Mouse (Mus musculus): ENCODE results near the gene Folr2. TPM values are rescaled to one million over a fixed set of nuclear protein-coding genes. Genes with fewer than 3 reads are reported as not detected.
A peak's percentile ranks its signal among the peaks of the same experiment; 100 is the strongest.

The Folr2 gene
- polyA plus RNA-seq, 1 experiment from 2014 or later: 2.5 TPM

DNA sequence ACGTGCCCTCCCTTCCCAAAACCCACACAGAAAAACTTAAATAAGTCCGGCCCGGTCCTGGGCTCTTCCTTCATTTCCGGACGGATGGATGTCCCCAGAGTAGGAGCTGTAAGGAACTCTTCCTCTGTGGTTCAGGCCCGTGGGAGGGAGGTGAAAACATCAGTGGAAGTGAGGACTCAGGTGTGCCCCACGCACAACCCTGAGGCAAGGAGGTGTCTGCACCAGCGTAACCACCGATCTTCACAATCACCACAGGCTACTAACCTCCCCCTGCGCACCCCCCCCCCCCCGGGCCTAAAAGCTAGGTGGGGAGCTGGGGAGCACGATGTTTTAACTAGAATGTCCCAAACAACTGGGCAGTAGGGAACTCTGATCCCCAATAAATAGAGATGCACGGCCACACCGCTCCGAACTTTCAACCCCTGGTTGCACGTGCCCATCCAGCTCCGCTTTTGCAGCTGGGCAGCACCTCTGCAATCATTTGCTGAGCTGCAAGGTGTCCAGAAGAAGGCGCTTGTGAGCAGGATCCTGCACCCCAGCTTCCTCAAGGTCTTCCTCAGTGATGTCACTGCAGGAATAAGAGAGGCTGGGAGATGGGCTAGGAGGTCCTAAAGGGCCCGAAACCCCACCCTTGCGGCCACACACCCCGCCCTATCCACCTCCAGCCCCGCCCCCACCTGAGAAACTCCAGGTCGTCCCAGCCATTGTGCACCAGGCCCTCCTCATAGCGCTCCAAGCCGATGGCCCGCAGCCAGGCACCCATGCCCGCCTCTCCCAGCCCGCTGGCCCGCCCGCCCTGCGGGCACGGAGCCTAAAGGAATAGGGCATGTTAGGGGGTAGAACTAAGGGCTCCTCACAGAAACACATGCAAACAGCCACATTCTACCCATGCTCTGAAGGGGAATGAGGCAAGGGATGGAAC lies 33.9 kb downstream of the Folr2 start:
- Histone ChIP-seq H3K9ac (replicated peaks; ENCODE audit: low read length) (no peak overlapping the region), H3K27ac (replicated peaks; ENCODE audit: low read depth, low read length) (no peak overlapping the region), H3K9me3 (ENCODE audit: control insufficient read depth, low read length) (no peaks in the 10 kb centered on the region), H3K27me3 (ENCODE audit: control insufficient read depth, insufficient read depth, low read length) (peaks cover 56% of the 10 kb centered on the region), H3K4me3 (replicated peaks; ENCODE audit: low read depth, low read length) (no peak overlapping the region), H3K4me2 (ENCODE audit: low read length) (no peak overlapping the region), H3K36me3 (ENCODE audit: control insufficient read depth, insufficient read depth, low read length) (peaks cover 11% of the 10 kb centered on the region; the same call in 1 of the 2 replicates), H3K4me1 (ENCODE audit: control insufficient read depth, insufficient read depth, low read length) (peaks cover 17% of the 10 kb centered on the region; the same call in 1 of the 2 replicates)
- no peak for ATAC-seq (ENCODE audit: low FRiP score, low TSS enrichment)
- DNase-seq: peak; percentile 52
- 30% methylated on average over 32 of the region's 32 CpGs for WGBS

DNA sequence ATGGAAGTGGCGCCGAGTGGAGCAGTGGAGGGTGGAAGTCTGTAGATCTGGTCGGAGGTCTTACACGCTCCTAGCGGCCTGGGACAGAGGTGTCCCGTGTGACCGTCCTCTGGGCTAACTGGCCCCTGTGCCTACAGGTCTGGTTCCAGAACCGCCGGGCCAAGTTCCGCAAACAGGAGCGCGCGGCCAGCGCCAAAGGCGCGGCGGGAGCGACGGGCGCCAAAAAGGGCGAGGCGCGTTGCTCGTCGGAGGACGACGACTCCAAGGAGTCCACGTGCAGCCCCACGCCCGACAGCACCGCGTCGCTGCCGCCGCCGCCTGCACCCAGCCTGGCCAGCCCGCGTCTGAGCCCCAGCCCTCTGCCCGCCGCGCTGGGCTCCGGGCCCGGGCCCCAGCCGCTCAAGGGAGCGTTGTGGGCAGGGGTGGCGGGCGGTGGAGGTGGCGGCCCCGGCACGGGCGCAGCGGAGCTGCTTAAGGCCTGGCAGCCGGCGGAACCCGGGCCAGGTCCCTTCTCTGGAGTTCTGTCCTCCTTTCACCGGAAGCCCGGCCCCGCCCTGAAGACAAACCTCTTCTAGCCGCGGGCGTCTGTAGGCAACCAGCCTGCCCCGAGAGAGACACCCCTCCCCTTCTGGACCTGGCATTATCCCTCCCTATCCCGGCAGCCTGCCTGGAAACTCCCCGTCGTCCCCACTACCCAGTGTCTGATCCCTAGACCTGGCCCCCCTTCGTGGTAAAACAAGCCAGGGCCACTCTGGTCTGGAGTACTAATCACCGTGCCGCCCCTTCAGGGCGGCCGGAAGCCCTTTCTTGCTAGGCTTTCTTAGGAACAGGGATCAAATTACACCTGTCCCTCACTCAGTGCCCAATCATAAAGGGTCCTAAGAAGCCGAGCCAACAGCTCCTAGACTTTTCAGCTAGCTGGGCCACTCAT lies 35.2 kb downstream of the Folr2 start:
- WGBS: under 1% methylated on average over 71 of the region's 71 CpGs
- Histone ChIP-seq H3K4me3 (replicated peaks; ENCODE audit: low read depth, low read length) (peak overlapping the region; percentile 33), H3K36me3 (ENCODE audit: control insufficient read depth, insufficient read depth, low read length) (peaks cover 6% of the 10 kb centered on the region; the same call in 1 of the 2 replicates), H3K27ac (replicated peaks; ENCODE audit: low read depth, low read length) (no peak overlapping the region), H3K4me2 (ENCODE audit: low read length) (peak overlapping the region; percentile 60), H3K27me3 (ENCODE audit: control insufficient read depth, insufficient read depth, low read length) (peaks cover 66% of the 10 kb centered on the region), H3K9me3 (ENCODE audit: control insufficient read depth, low read length) (no peaks in the 10 kb centered on the region), H3K9ac (replicated peaks; ENCODE audit: low read length) (no peak overlapping the region; the same call in 1 of the 2 replicates), H3K4me1 (ENCODE audit: control insufficient read depth, insufficient read depth, low read length) (peaks cover 21% of the 10 kb centered on the region; the same call in 1 of the 2 replicates)
- ATAC-seq (ENCODE audit: low FRiP score, low TSS enrichment) (peak; percentile 60), DNase-seq (peak; percentile 59)

DNA sequence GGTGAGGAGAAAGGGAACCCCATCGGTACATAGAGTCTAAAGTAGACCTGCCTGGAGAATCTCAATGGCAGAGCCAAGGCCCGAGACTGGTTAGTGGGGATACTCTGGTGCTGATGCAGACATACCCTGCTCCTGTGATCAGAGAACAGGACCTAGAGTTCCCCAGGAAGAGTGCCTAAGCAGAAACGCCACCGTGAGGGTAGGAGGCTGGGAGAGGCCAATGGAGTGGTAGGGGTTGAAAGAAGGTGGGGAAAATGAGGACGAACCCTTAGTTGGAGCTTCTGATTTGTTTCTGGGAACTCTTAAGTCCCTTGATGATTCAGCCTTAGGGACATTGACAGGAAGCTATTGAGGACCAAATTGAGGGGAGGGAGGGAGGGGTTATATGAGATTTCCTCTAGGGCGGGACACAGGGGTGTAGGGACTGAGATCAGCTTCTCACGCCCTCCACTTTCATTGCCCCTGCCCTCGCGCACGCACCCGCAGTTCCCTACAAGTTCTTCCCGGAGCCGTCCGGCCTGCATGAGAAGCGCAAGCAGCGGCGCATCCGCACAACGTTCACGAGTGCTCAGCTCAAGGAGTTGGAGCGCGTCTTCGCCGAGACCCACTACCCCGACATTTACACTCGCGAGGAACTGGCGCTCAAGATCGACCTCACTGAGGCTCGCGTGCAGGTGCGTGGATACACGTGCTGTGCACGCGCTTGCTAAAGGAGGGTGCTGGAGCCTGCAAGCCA lies 36.5 kb downstream of the Folr2 start:
- Histone ChIP-seq H3K36me3 (ENCODE audit: control insufficient read depth, insufficient read depth, low read length) (no peaks in the 10 kb centered on the region), H3K4me3 (replicated peaks; ENCODE audit: low read depth, low read length) (peak overlapping the region; percentile 33), H3K27me3 (ENCODE audit: control insufficient read depth, insufficient read depth, low read length) (peaks cover 66% of the 10 kb centered on the region), H3K27ac (replicated peaks; ENCODE audit: low read depth, low read length) (no peak overlapping the region), H3K4me2 (ENCODE audit: low read length) (peak overlapping the region; percentile 51), H3K9ac (replicated peaks; ENCODE audit: low read length) (0 out of 2 replicates have a peak overlapping the region, but pooled peaks have one; percentile 20), H3K9me3 (ENCODE audit: control insufficient read depth, low read length) (no peaks in the 10 kb centered on the region), H3K4me1 (ENCODE audit: control insufficient read depth, insufficient read depth, low read length) (peaks cover 21% of the 10 kb centered on the region; the same call in 1 of the 2 replicates)
- peak; percentile 67 for DNase-seq
- no peak for ATAC-seq (ENCODE audit: low FRiP score, low TSS enrichment)
- 4% methylated on average over 35 of the region's 35 CpGs for WGBS

DNA sequence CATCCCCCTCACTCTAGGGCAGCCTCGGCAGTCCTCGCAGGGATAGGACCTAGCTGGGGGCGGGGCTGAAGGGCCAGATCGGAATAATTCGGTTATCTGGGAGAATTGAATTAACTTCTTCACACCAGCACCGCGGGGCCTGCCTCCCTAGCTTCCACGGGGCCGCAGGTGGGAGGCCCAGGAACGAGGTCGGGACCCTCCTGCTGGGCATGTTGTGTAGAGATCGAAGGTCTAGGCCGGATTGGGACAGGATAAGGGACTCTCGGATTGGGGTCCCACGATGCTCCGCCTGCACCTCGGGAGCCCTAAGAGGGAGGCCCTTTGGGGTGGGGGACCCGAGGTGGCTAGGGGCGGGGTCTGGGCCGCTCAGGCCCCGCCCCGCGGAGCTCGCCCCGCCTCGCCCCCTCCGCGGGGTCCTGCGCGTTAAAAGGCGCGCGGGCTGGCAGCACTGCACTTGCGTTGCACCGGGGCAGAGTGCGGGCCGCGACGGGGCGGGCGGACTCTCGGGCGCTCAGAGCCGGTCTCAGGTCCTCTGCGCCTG lies 39.1 kb downstream of the Folr2 start, which contains the start of gene Phox2a:
Gene Phox2a, plus strand, starts transcription at position 453 of the 541 bp plus-strand sequence.
- Histone ChIP-seq H3K4me3 (replicated peaks; ENCODE audit: low read depth, low read length) (peak within 1 kb of the TSS; percentile 26), H3K9ac (replicated peaks; ENCODE audit: low read length) (no peak within 1 kb of the TSS), H3K27ac (replicated peaks; ENCODE audit: low read depth, low read length) (no peak within 1 kb of the TSS), H3K4me1 (ENCODE audit: control insufficient read depth, insufficient read depth, low read length) (peaks cover 21% of the 10 kb centered on the region; the same call in 1 of the 2 replicates), H3K36me3 (ENCODE audit: control insufficient read depth, insufficient read depth, low read length) (no peaks in the 10 kb centered on the region), H3K27me3 (ENCODE audit: control insufficient read depth, insufficient read depth, low read length) (peaks cover 59% of the 10 kb centered on the region), H3K9me3 (ENCODE audit: control insufficient read depth, low read length) (no peaks in the 10 kb centered on the region), H3K4me2 (ENCODE audit: low read length) (peak within 1 kb of the TSS; percentile 47)
- ATAC-seq (ENCODE audit: low FRiP score, low TSS enrichment): peak; percentile 44; the same call in 1 of the 2 replicates
- WGBS: under 1% methylated on average over 45 of the region's 45 CpGs
- DNase-seq: no peak

Small RNAs within 50 kb of the gene (microRNA-seq; reads per million reads assigned to microRNA genes)
- not detected for gene Gm22655

Other genes starting within 250 kb of the Folr2 start
- gene Clpb, start 193.6 kb downstream of the Folr2 start, polyA plus RNA-seq (2014; fragmentation: Nextera tagmentation; extraction: Ambion mirVana): 32.0 and 38.5 TPM in 2 replicates
- 0.84 and 1.00 TPM in 2 replicates for gene Phox2a, start 38.9 kb downstream of the Folr2 start, polyA plus RNA-seq (2014; fragmentation: Nextera tagmentation; extraction: Ambion mirVana)
- 8.9 and 9.7 TPM in 2 replicates for gene Inppl1, start 19.0 kb downstream of the Folr2 start, polyA plus RNA-seq (2014; fragmentation: Nextera tagmentation; extraction: Ambion mirVana)
- 77.1 and 81.6 TPM in 2 replicates for gene Anapc15, start 6.5 kb upstream of the Folr2 start, polyA plus RNA-seq (2014; fragmentation: Nextera tagmentation; extraction: Ambion mirVana)
- gene Folr1, start 13.6 kb upstream of the Folr2 start, polyA plus RNA-seq (2014; fragmentation: Nextera tagmentation; extraction: Ambion mirVana): 6.7 and 7.9 TPM in 2 replicates
- 139 and 150 TPM in 2 replicates for gene Lamtor1, start 48.7 kb upstream of the Folr2 start, polyA plus RNA-seq (2014; fragmentation: Nextera tagmentation; extraction: Ambion mirVana)
- gene Tomt, start 49.2 kb upstream of the Folr2 start, polyA plus RNA-seq (2014; fragmentation: Nextera tagmentation; extraction: Ambion mirVana): 0.27 and 0.33 TPM in 2 replicates
- 7.4 and 10.7 TPM in 2 replicates for gene Lrrc51, start 76.7 kb upstream of the Folr2 start, polyA plus RNA-seq (2014; fragmentation: Nextera tagmentation; extraction: Ambion mirVana)
- gene Numa1, start 76.9 kb upstream of the Folr2 start, polyA plus RNA-seq (2014; fragmentation: Nextera tagmentation; extraction: Ambion mirVana): 50.1 and 73.6 TPM in 2 replicates
- gene Il18bp, start 161.5 kb upstream of the Folr2 start, polyA plus RNA-seq (2014; fragmentation: Nextera tagmentation; extraction: Ambion mirVana): 4.0 and 6.0 TPM in 2 replicates
- 30.7 and 31.1 TPM in 2 replicates for gene Rnf121, start 208.3 kb upstream of the Folr2 start, polyA plus RNA-seq (2014; fragmentation: Nextera tagmentation; extraction: Ambion mirVana)
- gene Xndc1, start 208.3 kb upstream of the Folr2 start, polyA plus RNA-seq (2014; fragmentation: Nextera tagmentation; extraction: Ambion mirVana): 21.0 and 24.3 TPM in 2 replicates
- gene Xntrpc, start 208.5 kb upstream of the Folr2 start, polyA plus RNA-seq (2014; fragmentation: Nextera tagmentation; extraction: Ambion mirVana): 1.3 and 1.5 TPM in 2 replicates
- 0.16 TPM in 1 of 2 replicates, not detected in the other for gene Trpc2, start 225.9 kb upstream of the Folr2 start, polyA plus RNA-seq (2014; fragmentation: Nextera tagmentation; extraction: Ambion mirVana)
- 0.39 TPM in 1 of 2 replicates, not detected in the other for gene Art1, start 244.5 kb upstream of the Folr2 start, polyA plus RNA-seq (2014; fragmentation: Nextera tagmentation; extraction: Ambion mirVana)

Data from midbrain, embryonic 14.5 days (tissue).